Mouse (Mus musculus): ENCODE measurements around the gene Celf5. TPM values are rescaled to one million over a fixed set of nuclear protein-coding genes. Genes with fewer than 3 reads are reported as not detected.

The Celf5 gene
- total and polyA plus RNA-seq, 3 experiments, result 0.08 to 0.38 TPM; not detected in 1

DNA sequence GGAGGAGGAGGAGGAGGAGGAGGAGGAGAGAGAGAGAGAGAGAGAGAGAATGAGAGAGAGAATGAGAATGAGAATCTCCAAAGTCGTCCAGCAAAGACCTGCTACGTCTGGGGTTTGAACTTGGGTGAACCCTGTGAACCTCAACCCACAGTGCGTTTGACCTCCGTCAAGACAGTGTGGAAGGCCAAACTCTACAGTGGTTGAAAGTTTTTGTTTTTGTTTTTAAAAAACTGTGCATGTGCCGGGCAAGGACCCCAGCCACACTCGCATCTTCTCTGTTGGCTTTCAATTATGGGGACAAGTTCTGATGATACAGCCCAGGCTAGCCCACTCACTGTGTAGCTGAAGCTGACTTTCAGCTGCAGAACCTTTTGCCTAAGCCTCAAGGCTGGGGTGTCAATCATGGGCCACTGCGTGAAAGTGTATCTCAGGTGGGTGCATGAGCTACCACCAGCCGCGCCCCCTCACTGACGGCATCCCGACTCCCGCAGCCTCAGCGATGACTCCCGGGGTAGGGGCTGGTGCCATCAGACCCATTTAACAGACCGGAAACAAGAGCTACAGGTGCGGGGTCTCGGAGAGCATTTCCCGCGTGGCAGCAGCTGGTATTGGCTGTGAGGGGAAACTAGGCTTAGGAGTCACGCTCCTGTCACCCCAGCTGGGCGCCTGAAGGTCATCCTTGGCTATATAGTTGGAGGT is 50.2 kb downstream of the Celf5 start:
- TF ChIP-seq TCF12 (IDR thresholded peaks at IDR 0.05; ENCODE audit: low read depth, low read length), result no peak
- TF ChIP-seq POLR2AphosphoS5 (IDR thresholded peaks at IDR 0.05; ENCODE audit: borderline replicate concordance, low read depth, low read length), result no peak
- no peak for TF ChIP-seq EP300 (IDR thresholded peaks at IDR 0.05; ENCODE audit: low read depth in 1 of 2, low read length in 2 of 2)
- no peak for TF ChIP-seq USF2 (IDR thresholded peaks at IDR 0.05; ENCODE audit: borderline replicate concordance in 1 of 2, insufficient read depth in 1 of 2, low read depth in 1 of 2, low read length in 2 of 2)
- no peak for TF ChIP-seq ELF1 (IDR thresholded peaks at IDR 0.05; ENCODE audit: low read depth, low read length)
- TF ChIP-seq TBP (IDR thresholded peaks at IDR 0.05; ENCODE audit: low read depth, low read length), result no peak
- TF ChIP-seq POLR2AphosphoS2 (IDR thresholded peaks at IDR 0.05; ENCODE audit: low read length), result no peak
- TF ChIP-seq CHD2 (IDR thresholded peaks at IDR 0.05; ENCODE audit: low read length), result no peak
- TF ChIP-seq SMC3 (IDR thresholded peaks at IDR 0.05; ENCODE audit: low read depth, low read length), result no peak
- no peak for TF ChIP-seq ZMIZ1 (IDR thresholded peaks at IDR 0.05; ENCODE audit: low read depth, low read length)
- peak; percentile 30; the same call in 1 of the 2 replicates for TF ChIP-seq MAX (IDR thresholded peaks at IDR 0.05; ENCODE audit: low read length)
- peak; percentile 70; the same call in 1 of the 2 replicates for TF ChIP-seq SIN3A (IDR thresholded peaks at IDR 0.05; ENCODE audit: low read length)
- no peak for TF ChIP-seq ZKSCAN1 (IDR thresholded peaks at IDR 0.05; ENCODE audit: low read depth, low read length)
- no peak for TF ChIP-seq GABPA (IDR thresholded peaks at IDR 0.05; ENCODE audit: low read depth, low read length)
- no peak for TF ChIP-seq ETS1 (IDR thresholded peaks at IDR 0.05; ENCODE audit: low read depth, low read length)
- TF ChIP-seq UBTF (IDR thresholded peaks at IDR 0.05; ENCODE audit: borderline replicate concordance, insufficient read depth, low read depth, low read length), result no peak
- TF ChIP-seq HCFC1 (IDR thresholded peaks at IDR 0.05; ENCODE audit: low read depth, low read length), result no peak
- H3K27me3 ChIP-seq (ENCODE audit: control insufficient read depth in 1 of 2, insufficient read depth in 2 of 2, low read length in 2 of 2), result no peaks in the 10 kb centered on the region
- H3K27ac ChIP-seq (ENCODE audit: control insufficient read depth, low read depth, low read length), result peak overlapping the region; percentile 32
- peaks cover 0 to 26% of the 10 kb centered on the region in 2 experiments; a peak in 2 of 4 replicates for H3K4me1 ChIP-seq (ENCODE audit: control insufficient read depth in 1 of 2, insufficient read depth in 2 of 2, low read length in 2 of 2)
- peak overlapping the region; percentile 27 for H3K9ac ChIP-seq (ENCODE audit: control insufficient read depth, low read depth, low read length, poor library complexity, severe bottlenecking)
- H3K36me3 ChIP-seq (ENCODE audit: control insufficient read depth in 1 of 2, insufficient read depth in 2 of 2, low read length in 2 of 2), result peaks cover 0 to 3% of the 10 kb centered on the region in 2 experiments; a peak in 1 of 4 replicates
- no peaks in the 10 kb centered on the region for H3K9me3 ChIP-seq (replicated peaks; ENCODE audit: insufficient read depth, low read length)
- peak overlapping the region; percentile 59 to 61 for H3K4me3 ChIP-seq (ENCODE audit: control insufficient read depth in 1 of 2, insufficient read depth in 1 of 2, low read depth in 2 of 2, low read length in 2 of 2)
- no peak for DNase-seq (ENCODE audit: low read depth, low spot score)
- no peaks in the 10 kb centered on the region; the same call in 1 of the 2 replicates for H3K79me2 ChIP-seq (ENCODE audit: control insufficient read depth, insufficient read depth, low read length, poor library complexity)

DNA sequence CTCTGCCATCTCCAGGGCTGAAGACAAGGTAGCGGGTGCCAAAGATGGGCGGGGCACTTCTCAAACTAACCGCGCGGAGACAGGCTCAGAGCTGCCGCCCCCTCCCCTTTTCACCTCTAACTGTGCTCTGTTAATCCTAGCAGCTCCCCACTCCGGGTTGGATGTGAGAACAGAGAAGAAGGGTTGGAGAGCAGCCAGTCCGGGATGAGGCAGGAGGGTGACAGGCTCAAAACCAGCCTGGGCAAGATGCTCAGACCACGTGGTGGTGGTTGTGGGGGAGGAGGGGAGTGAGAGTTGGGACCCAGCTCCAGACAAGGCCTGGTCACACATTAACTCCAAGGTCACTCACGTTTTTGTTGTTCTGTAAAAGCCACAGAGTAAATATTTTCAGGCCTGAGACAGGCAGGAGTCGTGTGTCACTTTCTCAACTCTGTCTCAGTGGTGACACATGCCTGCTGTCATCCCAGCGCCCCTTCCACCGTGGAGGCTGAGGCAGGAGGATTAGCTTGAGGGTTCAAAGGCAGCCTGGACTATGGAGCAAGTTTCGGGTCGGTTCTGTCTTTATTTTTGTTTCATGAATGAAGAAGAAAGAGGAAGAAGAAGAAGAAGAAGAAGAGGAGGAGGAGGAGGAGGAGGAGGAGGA is 50.9 kb downstream of the Celf5 start:
- H3K9me3 ChIP-seq (replicated peaks; ENCODE audit: insufficient read depth, low read length), result no peaks in the 10 kb centered on the region
- no peaks in the 10 kb centered on the region; the same call in none of the 2 replicates for H3K79me2 ChIP-seq (ENCODE audit: control insufficient read depth, insufficient read depth, low read length, poor library complexity)
- peaks cover 0 to 3% of the 10 kb centered on the region in 2 experiments; a peak in 1 of 4 replicates for H3K36me3 ChIP-seq (ENCODE audit: control insufficient read depth in 1 of 2, insufficient read depth in 2 of 2, low read length in 2 of 2)
- H3K4me1 ChIP-seq (ENCODE audit: control insufficient read depth in 1 of 2, insufficient read depth in 2 of 2, low read length in 2 of 2), result peaks cover 0 to 28% of the 10 kb centered on the region in 2 experiments; a peak in 2 of 4 replicates
- peak overlapping the region; percentile 42 for H3K27ac ChIP-seq (ENCODE audit: control insufficient read depth, low read depth, low read length)
- peak overlapping the region; percentile 47 for H3K9ac ChIP-seq (ENCODE audit: control insufficient read depth, low read depth, low read length, poor library complexity, severe bottlenecking)
- DNase-seq (ENCODE audit: low read depth, low spot score), result peak; percentile 80
- peak overlapping the region; percentile 47 to 71 for H3K4me3 ChIP-seq (ENCODE audit: control insufficient read depth in 1 of 2, insufficient read depth in 1 of 2, low read depth in 2 of 2, low read length in 2 of 2)
- TF ChIP-seq SIN3A (IDR thresholded peaks at IDR 0.05; ENCODE audit: low read length), result peak; percentile 37; the same call in 1 of the 2 replicates
- peak; percentile 89 for TF ChIP-seq MYC (IDR thresholded peaks at IDR 0.05; ENCODE audit: low read depth, low read length)
- TF ChIP-seq JUND (IDR thresholded peaks at IDR 0.05; ENCODE audit: low read depth, low read length), result no peak
- TF ChIP-seq MAX (IDR thresholded peaks at IDR 0.05; ENCODE audit: low read length), result peak; percentile 92
- peak; percentile 85 for TF ChIP-seq USF1 (IDR thresholded peaks at IDR 0.05; ENCODE audit: low read depth, low read length)
- TF ChIP-seq MXI1 (IDR thresholded peaks at IDR 0.05; ENCODE audit: low read depth, low read length), result peak; percentile 96
- no peak for TF ChIP-seq KAT2A (conservative IDR thresholded peaks at IDR 0.05; ENCODE audit: low read depth, low read length)
- no peaks in the 10 kb centered on the region for H3K27me3 ChIP-seq (ENCODE audit: control insufficient read depth in 1 of 2, insufficient read depth in 2 of 2, low read length in 2 of 2)
